Mouse (Mus musculus): ENCODE results near the gene U2af1l4.

U2af1l4 gene

GRCm38 (mm10) chr7:30552102-30553020 is 10.7 kb upstream of the U2af1l4 start, which contains the start of the genes Hspb6 and Proser3:
Gene Hspb6, plus strand, starts transcription at chr7:30552178.
Gene Proser3, minus strand, starts transcription at chr7:30552299.
- peak; percentile 98 for DNase-seq (ENCODE audit: low read depth, low spot score)

DNA sequence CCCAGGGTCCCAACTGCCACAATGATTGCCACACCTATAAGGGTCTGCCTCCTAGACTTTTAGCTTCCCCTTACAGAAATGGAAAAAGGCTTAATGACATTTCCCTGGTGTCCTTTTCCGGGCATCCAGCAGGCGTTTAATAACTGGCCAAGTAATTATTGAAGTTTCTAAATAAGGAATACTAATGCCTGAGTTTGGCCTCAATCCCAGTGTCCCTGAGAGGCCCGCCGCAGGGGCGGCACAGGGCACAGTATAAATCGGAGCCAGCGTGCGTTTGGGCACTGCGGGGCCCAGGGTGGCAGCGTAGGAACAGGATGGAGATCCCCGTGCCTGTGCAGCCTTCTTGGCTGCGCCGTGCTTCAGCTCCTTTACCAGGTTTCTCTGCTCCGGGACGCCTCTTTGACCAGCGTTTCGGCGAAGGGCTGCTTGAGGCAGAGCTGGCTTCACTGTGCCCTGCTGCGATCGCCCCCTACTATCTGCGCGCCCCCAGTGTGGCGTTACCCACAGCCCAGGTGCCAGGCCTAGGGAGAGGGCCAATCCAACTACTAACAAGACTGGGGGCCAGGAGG is 10.0 kb upstream of the U2af1l4 start:
- DNase-seq (ENCODE audit: low read depth, low spot score), result no peak

- DNase-seq (ENCODE audit: low read depth, low spot score), result no peak
These were observed 9.1 kb upstream of the U2af1l4 start for GRCm38 (mm10) chr7:30553810-30554584.

DNA sequence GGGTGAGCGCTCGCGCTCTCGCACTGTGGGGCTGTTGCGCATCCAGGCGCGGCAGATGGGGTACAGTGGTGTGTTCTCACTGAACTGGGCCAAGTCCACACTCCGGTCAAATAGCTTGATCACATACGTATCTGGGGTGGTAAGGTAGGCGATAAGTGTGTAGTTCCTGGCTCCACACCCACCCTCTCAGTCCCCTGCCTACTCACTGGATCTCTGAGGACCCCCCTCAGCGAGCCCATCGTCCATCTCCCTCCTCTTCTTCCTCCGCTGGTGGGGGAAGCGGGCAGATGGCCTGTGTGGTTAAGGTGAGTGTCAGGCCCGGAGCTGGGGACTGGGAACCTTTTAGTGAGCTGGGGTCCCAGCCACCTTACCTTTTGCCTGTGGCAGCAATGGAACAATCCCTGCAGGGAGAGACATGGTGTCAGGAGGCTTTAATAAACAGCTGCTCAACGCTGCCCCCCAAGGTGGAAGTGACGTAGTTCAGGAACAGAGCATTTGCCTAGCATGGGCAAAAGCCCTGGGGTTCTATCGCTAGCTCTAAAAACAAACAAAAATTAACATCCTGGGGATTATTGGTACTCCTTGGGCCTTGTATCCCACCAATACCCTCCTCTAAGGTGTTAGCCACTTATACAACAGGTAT is 6.1 kb upstream of the U2af1l4 start:
- DNase-seq (ENCODE audit: low read depth, low spot score), result no peak

- DNase-seq (ENCODE audit: low read depth, low spot score), result no peak
These were observed 5.1 kb upstream of the U2af1l4 start for GRCm38 (mm10) chr7:30557901-30558514.

DNA sequence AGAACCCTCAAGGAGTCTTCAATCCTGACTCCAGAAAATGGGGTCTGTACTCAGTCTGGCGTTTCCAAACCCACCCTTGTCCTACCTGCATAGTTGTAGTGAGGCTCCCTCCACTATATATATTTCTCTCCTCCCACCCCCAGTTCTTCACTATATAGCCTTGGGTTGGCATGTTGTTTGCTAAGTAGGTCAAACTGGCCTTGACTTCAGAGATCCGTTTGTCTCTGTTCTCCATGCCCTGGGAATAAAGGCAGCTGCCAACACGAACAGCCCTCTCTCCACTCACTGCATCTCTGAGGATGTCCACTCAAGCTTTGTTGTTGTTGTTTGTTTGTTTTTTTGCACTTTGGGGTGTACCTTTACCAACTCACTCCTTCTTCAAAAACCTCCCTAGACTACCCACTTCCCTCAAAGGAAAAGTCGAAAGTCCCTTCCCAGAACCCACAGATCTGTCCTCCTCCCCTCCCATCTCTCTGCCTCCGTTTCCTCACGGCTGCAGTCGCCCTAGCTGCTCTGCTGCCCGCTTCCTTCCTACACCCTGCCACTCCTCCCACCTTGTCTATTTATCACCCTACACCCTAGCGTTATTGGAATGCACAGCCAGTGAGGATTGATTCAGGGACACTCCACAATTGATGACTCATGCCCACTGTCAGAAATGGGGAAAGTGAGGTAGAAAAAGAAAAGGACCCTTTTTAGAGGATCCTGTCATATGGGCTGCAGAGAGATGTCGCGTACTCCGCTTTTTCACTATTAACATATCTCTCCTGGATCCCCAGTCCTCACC is 4.3 kb upstream of the U2af1l4 start:
- no peak for DNase-seq (ENCODE audit: low read depth, low spot score)

DNA sequence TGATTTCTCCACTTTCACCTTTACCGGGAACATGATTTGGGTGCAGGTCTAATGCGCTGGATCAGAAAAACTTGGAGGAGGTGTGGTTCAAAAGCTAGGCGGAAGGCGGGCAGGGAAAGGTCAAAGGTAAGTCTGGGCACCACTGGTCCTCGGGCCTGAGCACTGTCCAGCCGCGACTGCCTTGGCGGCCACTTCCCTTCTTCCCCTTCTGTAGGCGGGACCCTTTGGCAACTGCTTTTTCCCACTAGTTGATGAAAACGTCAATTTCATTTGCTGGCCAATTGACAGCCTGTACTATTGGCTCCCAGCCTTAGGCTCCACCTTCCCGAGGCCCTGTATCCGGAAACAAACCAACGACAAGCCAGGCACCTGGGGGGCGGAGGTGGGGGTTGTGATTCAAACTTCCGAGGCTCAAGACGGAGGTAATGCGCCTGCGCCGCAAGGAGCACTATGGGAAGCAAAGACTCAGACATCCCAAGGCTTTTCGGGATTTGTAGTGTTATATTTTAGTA is 3.6 kb upstream of the U2af1l4 start, which contains the start of gene Lin37:
Gene Lin37 (minus strand): TSS at position 396 of the 512 bp plus-strand sequence.
- DNase-seq (ENCODE audit: low read depth, low spot score), result peak; percentile 98

- DNase-seq (ENCODE audit: low read depth, low spot score), result no peak
These were observed 2.8 kb upstream of the U2af1l4 start for GRCm38 (mm10) chr7:30560296-30560695.

- no peak for DNase-seq (ENCODE audit: low read depth, low spot score)
These were observed 480 bp upstream of the U2af1l4 start for GRCm38 (mm10) chr7:30562526-30563116.

- DNase-seq (ENCODE audit: low read depth, low spot score), result no peak
These were observed 792 bp downstream of the U2af1l4 start for GRCm38 (mm10) chr7:30563906-30564280.

GRCm38 (mm10) chr7:30564970-30565571 is 2.0 kb downstream of the U2af1l4 start, which contains the start of gene Igflr1:
Gene Igflr1, plus strand, starts transcription at chr7:30565427.
- DNase-seq (ENCODE audit: low read depth, low spot score), result no peak

DNA sequence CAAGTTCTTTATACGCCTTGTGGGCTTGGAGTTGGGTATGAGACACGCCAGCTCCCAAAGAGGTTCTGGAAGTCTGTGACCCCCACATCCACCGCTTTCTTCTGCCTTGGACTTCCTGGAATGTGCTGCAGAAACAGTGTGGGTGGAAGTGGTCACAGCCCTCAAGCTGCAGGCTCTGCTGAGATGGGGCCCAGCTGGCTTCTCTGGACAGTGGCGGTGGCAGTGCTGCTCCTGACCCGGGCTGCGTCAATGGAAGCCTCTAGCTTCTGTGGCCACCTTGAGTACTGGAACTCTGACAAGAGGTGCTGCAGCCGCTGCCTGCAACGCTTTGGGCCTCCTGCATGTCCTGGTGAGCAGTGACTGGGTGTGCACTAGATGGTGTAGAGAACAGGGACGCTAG is 2.9 kb downstream of the U2af1l4 start:
- DNase-seq (ENCODE audit: low read depth, low spot score), result no peak

- no peak for DNase-seq (ENCODE audit: low read depth, low spot score)
These were observed 4.5 kb downstream of the U2af1l4 start for GRCm38 (mm10) chr7:30567555-30567954.

- no peak for DNase-seq (ENCODE audit: low read depth, low spot score)
These were observed 9.3 kb downstream of the U2af1l4 start for GRCm38 (mm10) chr7:30572389-30572788.

DNA sequence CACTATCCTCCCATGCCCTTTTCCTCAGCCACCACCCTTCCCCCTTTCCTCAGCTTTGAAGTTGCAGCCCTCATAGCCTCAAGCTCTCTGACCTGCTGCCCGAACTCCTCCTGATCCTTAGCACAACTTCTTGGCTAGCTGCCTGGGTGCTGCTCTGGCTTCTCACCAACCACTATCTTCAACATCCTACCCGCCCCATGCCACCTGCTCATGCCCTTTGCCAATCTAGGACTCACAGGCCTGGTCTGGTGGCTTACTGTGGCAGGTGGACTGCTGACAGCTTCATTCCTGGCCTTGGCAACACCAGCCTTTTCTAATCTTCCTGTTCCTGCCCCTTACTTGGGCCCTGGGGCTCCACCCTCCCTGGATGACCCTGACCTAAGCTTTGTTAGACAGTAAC is 9.9 kb downstream of the U2af1l4 start:
- DNase-seq (ENCODE audit: low read depth, low spot score), result no peak

- no peak for DNase-seq (ENCODE audit: low read depth, low spot score)
These were observed 16.8 kb downstream of the U2af1l4 start for GRCm38 (mm10) chr7:30579950-30580349.

DNA sequence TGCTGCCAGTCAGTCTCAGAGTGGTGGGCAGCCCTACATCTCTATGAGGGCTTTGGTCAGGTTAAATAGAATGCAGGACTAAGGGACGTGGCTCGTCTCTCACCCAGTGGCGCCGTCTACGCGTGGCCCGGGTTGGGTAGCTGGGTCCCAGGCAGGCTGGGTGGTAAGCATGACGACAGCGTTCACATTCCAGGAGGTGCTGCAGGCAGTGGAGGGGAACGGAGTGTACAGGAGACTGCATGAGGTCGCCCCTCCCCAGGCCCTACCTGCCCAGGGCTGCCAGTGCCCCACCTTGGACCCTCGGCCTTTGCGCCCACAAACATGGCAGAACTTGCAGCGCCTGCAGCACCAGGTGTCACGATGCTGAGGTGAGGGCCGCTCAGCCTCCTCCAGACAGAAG is 18.4 kb downstream of the U2af1l4 start:
- no peak for DNase-seq (ENCODE audit: low read depth, low spot score)

DNA sequence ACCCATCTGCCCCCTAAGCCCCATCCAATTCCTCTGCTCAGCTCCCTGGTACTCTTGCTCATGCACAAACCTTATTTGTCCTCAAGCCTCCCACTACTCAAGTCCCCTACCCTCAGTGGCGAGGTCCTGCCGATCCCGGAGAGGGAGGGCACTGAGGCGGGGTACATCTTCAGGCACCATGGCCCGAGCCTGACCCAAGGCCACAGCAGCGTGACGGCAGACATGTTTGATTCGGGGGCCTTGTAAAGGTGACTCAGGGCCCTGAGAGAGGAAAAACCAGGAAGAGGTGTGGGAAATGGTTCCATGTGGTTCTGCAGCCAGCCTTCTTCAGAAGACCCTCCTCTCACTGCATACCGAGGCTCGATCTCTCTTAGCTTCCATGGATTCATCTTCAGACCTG is 21.2 kb downstream of the U2af1l4 start:
- no peak for DNase-seq (ENCODE audit: low read depth, low spot score)

- DNase-seq (ENCODE audit: low read depth, low spot score), result no peak
These were observed 22.1 kb downstream of the U2af1l4 start for GRCm38 (mm10) chr7:30585170-30585569.
